Mouse (Mus musculus) c-Kit-negative CD71-positive TER-119-positive erythroid progenitor cells, embryonic 14.5 days (primary cell): Measurements from ENCODE around the gene Esr2.
"Not testable (repeated sequence)": the region's sequence is repeated elsewhere in the genome, so short reads cannot be mapped to it uniquely, and the experiment has no call there.

Experiments used
- DNase-seq: peaks from one replicate; pipeline ENCODE4 v3.0.0-alpha.2; 2013; ENCODE audit warnings: low read depth, low spot score

Esr2 gene

GRCm38 (mm10) chr12:76152389-76152788, 24.7 kb downstream of the Esr2 start:
- not testable (repeated sequence) for DNase-seq

GRCm38 (mm10) chr12:76136701-76137100, 40.4 kb downstream of the Esr2 start:
- DNase-seq, result no peak

GRCm38 (mm10) chr12:76133081-76133480, 44.0 kb downstream of the Esr2 start:
- not testable (repeated sequence) for DNase-seq

GRCm38 (mm10) chr12:76132591-76132990, 44.5 kb downstream of the Esr2 start:
- no peak for DNase-seq

GRCm38 (mm10) chr12:76130891-76131290, 46.2 kb downstream of the Esr2 start:
- no peak for DNase-seq

- no peak for DNase-seq
Observed at GRCm38 (mm10) chr12:76130281-76130680, 46.8 kb downstream of the Esr2 start.

GRCm38 (mm10) chr12:76128831-76129230, 48.2 kb downstream of the Esr2 start:
- DNase-seq, result no peak

GRCm38 (mm10) chr12:76128306-76128705, 48.8 kb downstream of the Esr2 start:
- no peak for DNase-seq

GRCm38 (mm10) chr12:76123223-76123622, 53.8 kb downstream of the Esr2 start:
- no peak for DNase-seq

GRCm38 (mm10) chr12:76117632-76118153, 59.4 kb downstream of the Esr2 start:
- DNase-seq, result no peak

- no peak for DNase-seq
Observed at GRCm38 (mm10) chr12:76116577-76116976, 60.5 kb downstream of the Esr2 start.

- DNase-seq, result no peak
Observed at GRCm38 (mm10) chr12:76111046-76111445, 66.0 kb downstream of the Esr2 start.

GRCm38 (mm10) chr12:76109646-76110405, 67.2 kb downstream of the Esr2 start:
- DNase-seq, result no peak

- no peak for DNase-seq
Observed at GRCm38 (mm10) chr12:76104596-76105351, 72.3 kb downstream of the Esr2 start.

- no peak for DNase-seq
Observed at GRCm38 (mm10) chr12:76102621-76103020, 74.4 kb downstream of the Esr2 start.

- DNase-seq, result no peak
Observed at GRCm38 (mm10) chr12:76095117-76096035, 81.7 kb downstream of the Esr2 start.

- DNase-seq, result no peak
Observed at GRCm38 (mm10) chr12:76093613-76094588, 83.2 kb downstream of the Esr2 start.

- DNase-seq, result no peak
Observed at GRCm38 (mm10) chr12:76092789-76093466, 84.1 kb downstream of the Esr2 start.

- no peak for DNase-seq
Observed at GRCm38 (mm10) chr12:76087025-76087424, 90.0 kb downstream of the Esr2 start.
